Mouse (Mus musculus) limb, embryonic 15.5 days (tissue): ENCODE results near the gene Ccdc158. TPM values are rescaled to one million over a fixed set of nuclear protein-coding genes. Genes with fewer than 3 reads are reported as not detected.

Experiments
- ATAC-seq: fragments of 200-750 bp; cut with Nextera tagmentation; 2 replicates; pipeline ENCODE4 v1.8.0; 2017; ENCODE audit warnings: low read depth, moderate TSS enrichment; ENCODE audit not compliant: insufficient number of reproducible peaks, low FRiP score, low TSS enrichment
- H3K27ac ChIP-seq: fragments of 300-500 bp; sonication (generic); 2 replicates; pipeline ENCODE4 v1.5.1; 2015; ENCODE audit warnings: moderate library complexity, mild to moderate bottlenecking, inconsistent platforms
- H3K27me3 ChIP-seq: fragments of 300-500 bp; sonication (generic); 2 replicates; pipeline ENCODE4 v1.6.1; 2015; ENCODE audit warnings: inconsistent platforms
- H3K36me3 ChIP-seq: fragments of 300-500 bp; sonication (generic); 2 replicates; pipeline ENCODE4 v1.6.1; 2015; ENCODE audit warnings: inconsistent platforms
- H3K4me1 ChIP-seq: fragments of 300-500 bp; sonication (generic); 2 replicates; pipeline ENCODE4 v1.6.1; 2015; ENCODE audit warnings: inconsistent platforms
- H3K4me2 ChIP-seq: fragments of 300-500 bp; sonication (generic); 2 replicates; pipeline ENCODE4 v1.6.1; 2015; ENCODE audit warnings: mild to moderate bottlenecking, inconsistent platforms
- H3K4me3 ChIP-seq: fragments of 300-500 bp; sonication (generic); 2 replicates; pipeline ENCODE4 v1.5.1; 2015; ENCODE audit warnings: mild to moderate bottlenecking, inconsistent platforms
- H3K9ac ChIP-seq: fragments of 300-500 bp; sonication (generic); 2 replicates; pipeline ENCODE4 v1.6.1; 2015; ENCODE audit warnings: inconsistent platforms
- H3K9me3 ChIP-seq: fragments of 300-500 bp; sonication (generic); 2 replicates; pipeline ENCODE4 v1.6.1; 2016; ENCODE audit warnings: inconsistent platforms
- WGBS: fragments of 180-500 bp; shearing (Covaris S2); methylation state at CpG from one replicate; pipeline ENCODE4 v1.1.7; 2015; 5-methylcytosine and 5-hydroxymethylcytosine counted together
- polyA plus RNA-seq: library from polyadenylated mRNA; unstranded; fragments of >200 nt; fragmentation: Nextera tagmentation; extraction: Ambion mirVana; gene quantifications from 2 replicates; pipeline ENCODE4 v1.2.1, GENCODE M21; 2015

Gene Ccdc158
- polyA plus RNA-seq, 1 experiment from 2014 or later, result 0.99 TPM

DNA sequence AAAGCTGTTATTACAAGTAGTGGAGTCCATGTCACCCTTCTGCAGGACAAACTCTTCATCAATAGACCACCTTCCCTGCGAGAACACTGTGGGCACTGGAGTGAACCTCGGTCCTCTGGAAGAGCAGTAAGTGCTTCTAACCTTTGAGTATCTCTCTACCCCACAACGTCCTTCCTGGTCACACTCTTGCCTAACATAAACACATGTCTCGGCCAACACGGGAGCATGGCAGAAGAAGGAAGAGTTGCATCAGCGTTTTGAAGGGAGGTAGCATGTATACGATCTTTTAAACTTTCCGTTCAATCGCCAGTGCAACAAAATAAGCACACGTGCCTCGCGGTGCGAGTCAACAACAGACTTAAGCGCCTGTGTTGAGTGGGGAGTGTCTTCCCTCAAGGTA is 95.5 kb downstream of the Ccdc158 start:
- Histone ChIP-seq H3K27me3 (no peaks in the 10 kb centered on the region), H3K36me3 (no peaks in the 10 kb centered on the region), H3K9me3 (no peaks in the 10 kb centered on the region), H3K9ac (no peak overlapping the region), H3K4me3 (no peak overlapping the region), H3K4me1 (no peaks in the 10 kb centered on the region), H3K4me2 (no peak overlapping the region), H3K27ac (no peak overlapping the region)
- ATAC-seq, result no peak
- 82% methylated on average over 14 of the region's 14 CpGs for WGBS

DNA sequence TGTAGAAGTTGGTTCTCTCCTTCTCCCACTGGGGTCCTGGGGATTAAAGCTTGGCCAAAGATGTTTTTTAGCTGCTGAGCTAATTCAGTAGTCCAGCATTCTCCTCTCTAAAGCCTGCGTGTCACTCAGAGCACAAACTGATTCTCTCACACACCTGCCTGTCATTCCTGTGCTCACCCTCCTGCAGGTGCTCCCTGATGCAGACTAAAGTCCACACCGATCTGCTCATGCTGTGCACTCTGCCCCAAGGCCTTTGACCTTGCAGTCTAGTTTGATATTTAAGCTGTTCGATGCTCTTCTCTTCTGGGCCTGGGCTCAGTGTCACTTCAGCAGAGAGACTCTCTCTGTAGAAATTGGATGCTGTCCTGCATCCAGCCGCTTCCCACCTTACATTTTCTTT is 103.8 kb downstream of the Ccdc158 start:
- no peak overlapping the region for H3K4me2 ChIP-seq

GRCm38 (mm10) chr5:92562002-92562401 is 113.1 kb downstream of the Ccdc158 start:
- H3K4me3 ChIP-seq, result no peak overlapping the region
- no peaks in the 10 kb centered on the region for H3K27me3 ChIP-seq
- no peaks in the 10 kb centered on the region for H3K9me3 ChIP-seq
- H3K9ac ChIP-seq, result no peak overlapping the region
- no peak for ATAC-seq
- peaks cover 10% of the 10 kb centered on the region for H3K4me1 ChIP-seq
- H3K27ac ChIP-seq, result no peak overlapping the region; the same call in 1 of the 2 replicates
- WGBS, result 67% methylated on average over 13 of the region's 13 CpGs
- no peak overlapping the region for H3K4me2 ChIP-seq
- H3K36me3 ChIP-seq, result no peaks in the 10 kb centered on the region

More for the DNA sequence above, 103.8 kb downstream of the Ccdc158 start:
- 93% methylated on average over 4 of the region's 4 CpGs for WGBS
- Histone ChIP-seq H3K27me3 (no peaks in the 10 kb centered on the region), H3K4me1 (no peaks in the 10 kb centered on the region), H3K4me3 (no peak overlapping the region), H3K9ac (no peak overlapping the region), H3K9me3 (no peaks in the 10 kb centered on the region), H3K36me3 (no peaks in the 10 kb centered on the region), H3K27ac (no peak overlapping the region)
- ATAC-seq, result no peak

DNA sequence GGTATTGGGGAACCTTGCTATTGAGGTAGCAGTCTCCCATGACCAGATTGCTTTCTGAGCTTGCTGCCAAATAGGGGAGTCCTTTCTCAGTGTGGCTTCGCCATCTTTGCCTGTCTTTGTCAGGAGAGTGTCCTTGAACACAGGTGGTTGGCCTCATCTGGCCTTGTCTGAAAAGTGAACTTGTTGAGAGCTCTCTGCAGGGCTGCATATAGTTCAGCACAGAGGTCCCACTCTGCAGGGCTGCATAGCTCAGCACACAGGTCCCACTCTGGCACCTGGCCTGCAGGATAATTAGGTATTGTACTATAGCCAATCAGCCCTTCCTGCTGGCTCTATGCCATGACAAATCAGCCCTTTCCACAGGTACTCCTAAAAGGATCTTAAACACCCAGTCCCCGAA is 114.9 kb downstream of the Ccdc158 start:
- Histone ChIP-seq H3K9me3 (no peaks in the 10 kb centered on the region), H3K27me3 (no peaks in the 10 kb centered on the region), H3K4me1 (peaks cover 10% of the 10 kb centered on the region), H3K4me3 (no peak overlapping the region), H3K4me2 (no peak overlapping the region), H3K9ac (no peak overlapping the region), H3K27ac (no peak overlapping the region), H3K36me3 (no peaks in the 10 kb centered on the region)
- no peak for ATAC-seq
- WGBS, result 67% methylated on average over 2 of the region's 2 CpGs

Other genes with a start within 250 kb of the Ccdc158 start
- 45.4 and 47.7 TPM in 2 replicates for gene Nup54, start 240.1 kb downstream of the Ccdc158 start, polyA plus RNA-seq
- 13.6 and 14.3 TPM in 2 replicates for gene Scarb2, start 168.4 kb downstream of the Ccdc158 start, polyA plus RNA-seq
- not detected in 2 replicates for gene Fam47e, start 120.2 kb downstream of the Ccdc158 start, polyA plus RNA-seq
- 28.6 and 64.6 TPM in 2 replicates for gene Stbd1, start 72.2 kb downstream of the Ccdc158 start, polyA plus RNA-seq
- gene Shroom3, start 8.2 kb upstream of the Ccdc158 start, polyA plus RNA-seq, result 3.2 and 3.6 TPM in 2 replicates